Mouse (Mus musculus): ENCODE measurements around the gene 0610010K14Rik.

DNA sequence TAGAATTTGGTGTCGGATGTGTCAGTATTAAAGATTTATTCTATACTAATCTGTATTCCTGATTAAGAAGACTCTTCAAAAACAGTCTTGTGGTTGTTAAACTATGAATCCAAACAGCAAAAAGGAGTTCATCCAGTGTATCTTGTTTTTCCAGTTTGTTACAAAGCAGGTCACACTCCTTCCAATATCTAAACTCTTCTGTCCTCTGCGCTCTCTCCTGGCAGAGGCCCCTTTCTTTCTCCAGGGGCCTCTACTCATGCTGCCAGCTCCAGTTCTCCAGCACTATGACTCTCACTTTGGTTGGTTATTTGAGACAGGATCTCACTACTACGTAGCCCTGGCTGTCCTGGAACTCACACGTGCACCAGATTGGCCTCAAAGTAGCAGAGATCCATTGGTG lies 28.1 kb upstream of the 0610010K14Rik start:
- TF ChIP-seq POLR2A (IDR thresholded peaks at IDR 0.05; ENCODE audit: extremely low read depth, insufficient read depth, low read length) (no peak), CTCF (IDR thresholded peaks at IDR 0.05; ENCODE audit: low read depth, low read length) (no peak)

Data from liver, adult 2 months (tissue).